Mouse (Mus musculus): ENCODE data around the gene Tox2. TPM values are rescaled to one million over a fixed set of nuclear protein-coding genes. Genes with fewer than 3 reads are reported as not detected.

The Tox2 gene
- polyA plus RNA-seq, 1 experiment from 2014 or later: 16.3 TPM

DNA sequence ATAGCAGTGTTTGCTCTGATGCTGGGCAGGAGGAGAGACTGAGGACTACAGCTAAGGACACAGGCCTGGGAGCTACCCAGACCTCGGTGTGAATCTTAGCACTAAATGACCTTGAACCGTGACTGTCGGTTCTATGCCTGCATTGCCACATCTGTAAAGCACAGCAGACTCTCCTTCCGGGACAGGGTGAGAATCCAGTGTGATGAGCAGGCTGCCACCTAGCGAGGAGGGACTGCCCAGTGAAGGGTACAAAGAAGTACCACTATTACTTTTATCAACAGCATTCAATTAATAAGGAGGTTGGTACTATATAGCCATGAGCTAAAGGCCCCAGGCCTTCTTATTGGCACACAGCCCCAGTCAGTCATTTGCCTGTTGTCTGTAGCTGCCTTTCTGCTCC, 98.7 kb downstream of the Tox2 start:
- Histone ChIP-seq H3K9me3 (no peaks in the 10 kb centered on the region), H3K4me3 (no peak overlapping the region), H3K27ac (replicated peaks) (no peak overlapping the region), H3K27me3 (replicated peaks; ENCODE audit: low read depth, poor library complexity, severe bottlenecking) (0 out of 2 replicates have a peak, but pooled peaks cover 9% of the 10 kb centered on the region), H3K36me3 (replicated peaks) (no peaks in the 10 kb centered on the region), H3K4me1 (peaks cover 31% of the 10 kb centered on the region)
- WGBS: 69% methylated on average over 5 of the region's 5 CpGs
- no peak for DNase-seq (ENCODE audit: low spot score)

DNA sequence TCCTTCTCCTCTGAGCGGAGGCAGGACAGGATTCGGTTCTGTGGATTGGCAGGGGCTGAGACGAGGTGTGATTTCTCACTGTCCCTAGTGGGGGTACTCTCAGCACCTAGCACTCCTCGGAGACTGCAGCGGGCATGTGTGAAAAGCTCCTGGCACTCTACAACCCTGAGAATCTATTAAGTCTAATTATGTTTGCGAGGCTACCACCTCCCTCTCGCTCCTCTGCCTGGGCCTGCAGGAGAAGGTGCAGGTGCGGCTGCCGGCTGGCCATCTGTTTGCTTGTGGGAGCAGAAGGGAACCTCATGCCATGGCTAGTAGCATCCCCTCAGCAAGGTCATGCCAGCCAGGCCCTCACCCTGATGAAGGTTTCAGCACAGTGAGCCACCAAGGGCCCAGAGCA, 100.1 kb downstream of the Tox2 start:
- no peaks in the 10 kb centered on the region for H3K36me3 ChIP-seq (replicated peaks)
- H3K4me1 ChIP-seq: peaks cover 24% of the 10 kb centered on the region
- 0 out of 2 replicates have a peak, but pooled peaks cover 9% of the 10 kb centered on the region for H3K27me3 ChIP-seq (replicated peaks; ENCODE audit: low read depth, poor library complexity, severe bottlenecking)
- no peak overlapping the region for H3K4me3 ChIP-seq
- 65% methylated on average over 9 of the region's 9 CpGs for WGBS
- H3K27ac ChIP-seq (replicated peaks): no peak overlapping the region
- no peaks in the 10 kb centered on the region for H3K9me3 ChIP-seq
- no peak for DNase-seq (ENCODE audit: low spot score)

DNA sequence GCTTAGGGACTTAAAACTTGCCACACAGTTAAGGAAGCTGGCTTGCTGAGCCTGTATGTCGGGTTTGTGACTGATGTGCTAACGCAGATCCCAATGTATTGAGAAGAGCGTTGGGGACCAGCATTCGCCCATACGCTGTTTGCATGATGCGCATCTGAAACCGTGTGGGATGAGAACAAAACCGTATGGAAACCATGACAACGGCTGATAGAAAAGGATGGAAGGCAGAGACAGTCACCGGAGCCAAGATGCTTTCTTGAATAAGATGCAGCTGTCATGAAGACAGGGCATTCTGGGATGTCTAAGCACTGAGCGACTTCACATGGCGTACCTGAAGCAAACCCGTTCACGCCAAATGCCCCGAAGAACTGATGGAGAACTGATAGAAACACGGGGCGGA, 106.5 kb downstream of the Tox2 start:
- Histone ChIP-seq H3K27ac (replicated peaks) (no peak overlapping the region), H3K4me3 (no peak overlapping the region), H3K4me1 (no peaks in the 10 kb centered on the region), H3K27me3 (replicated peaks; ENCODE audit: low read depth, poor library complexity, severe bottlenecking) (no peaks in the 10 kb centered on the region), H3K9me3 (no peaks in the 10 kb centered on the region), H3K36me3 (replicated peaks) (no peaks in the 10 kb centered on the region)
- no peak for DNase-seq (ENCODE audit: low spot score)
- 92% methylated on average over 17 of the region's 17 CpGs for WGBS

DNA sequence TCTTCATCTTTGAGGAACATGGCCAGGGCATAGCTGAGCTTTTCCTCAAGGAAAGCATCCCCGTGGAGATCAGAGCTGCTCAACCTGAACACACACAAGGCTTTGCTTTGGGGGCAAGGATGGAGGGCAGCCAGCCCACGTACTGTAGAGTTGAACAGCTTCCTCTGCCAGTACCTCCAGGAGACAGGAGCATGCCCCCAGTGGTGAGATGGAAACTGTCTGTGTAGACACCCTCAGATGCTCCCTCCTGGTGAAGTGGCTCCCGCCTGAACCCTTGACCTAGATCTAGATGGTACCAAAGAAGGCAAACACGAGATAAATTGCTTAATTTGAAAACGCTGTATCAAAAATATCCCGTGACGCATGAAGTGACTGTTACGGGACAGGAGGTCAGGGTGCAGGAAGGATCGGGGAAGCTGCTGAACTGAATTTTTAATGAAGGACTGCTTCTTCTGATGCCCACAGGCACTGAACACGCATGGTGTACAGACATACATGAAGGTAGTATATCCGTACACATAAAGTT, 107.3 kb downstream of the Tox2 start:
- H3K9me3 ChIP-seq: no peaks in the 10 kb centered on the region
- no peaks in the 10 kb centered on the region for H3K4me1 ChIP-seq
- no peaks in the 10 kb centered on the region for H3K27me3 ChIP-seq (replicated peaks; ENCODE audit: low read depth, poor library complexity, severe bottlenecking)
- no peak overlapping the region for H3K4me3 ChIP-seq
- 81% methylated on average over 11 of the region's 11 CpGs for WGBS
- no peaks in the 10 kb centered on the region for H3K36me3 ChIP-seq (replicated peaks)
- H3K27ac ChIP-seq (replicated peaks): no peak overlapping the region
- no peak for DNase-seq (ENCODE audit: low spot score)

DNA sequence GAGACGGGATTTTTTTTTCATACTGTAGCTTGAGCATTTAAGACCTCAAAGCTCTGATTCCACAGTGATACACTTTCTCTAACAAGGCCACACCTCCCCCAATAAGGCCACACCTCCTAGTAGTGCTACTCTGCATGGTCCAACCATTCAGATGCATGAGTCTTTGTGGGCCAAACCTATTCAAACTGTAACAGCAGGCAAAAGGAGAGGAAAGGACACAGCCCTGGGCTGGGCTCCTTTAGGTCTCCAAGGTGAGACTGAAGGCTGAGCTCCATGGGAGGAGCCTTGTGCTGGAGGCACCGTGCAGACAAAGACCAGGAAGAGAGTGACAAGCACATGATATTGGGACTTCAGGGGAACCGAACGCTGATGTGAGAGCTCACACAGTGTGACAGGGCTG, 114.4 kb downstream of the Tox2 start:
- H3K27ac ChIP-seq (replicated peaks): no peak overlapping the region
- peaks cover 5% of the 10 kb centered on the region; the same call in 1 of the 2 replicates for H3K27me3 ChIP-seq (replicated peaks; ENCODE audit: low read depth, poor library complexity, severe bottlenecking)
- no peak overlapping the region for H3K4me3 ChIP-seq
- DNase-seq (ENCODE audit: low spot score): no peak
- peaks cover 35% of the 10 kb centered on the region for H3K36me3 ChIP-seq (replicated peaks)
- 77% methylated on average over 4 of the region's 4 CpGs for WGBS
- no peaks in the 10 kb centered on the region for H3K9me3 ChIP-seq
- no peaks in the 10 kb centered on the region for H3K4me1 ChIP-seq

DNA sequence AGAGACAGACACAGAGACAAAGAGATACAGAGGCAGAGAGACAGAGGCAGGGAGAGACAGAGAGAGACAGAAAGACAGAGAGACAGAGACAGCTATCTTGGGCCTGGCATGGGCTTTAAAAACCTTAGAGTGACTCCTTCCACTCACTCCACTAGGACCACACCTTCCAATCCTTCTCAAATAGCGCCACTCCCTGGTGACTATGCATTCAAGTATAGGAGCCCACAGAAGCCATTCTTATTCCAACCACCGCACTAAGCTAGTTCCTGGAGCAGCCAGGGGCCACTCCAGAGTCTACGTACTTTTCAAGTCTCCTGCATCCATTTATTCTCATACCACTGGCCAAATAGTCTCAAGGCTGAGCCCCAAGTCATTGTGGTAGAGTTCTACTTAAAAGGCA, 115.9 kb downstream of the Tox2 start:
- peaks cover 10% of the 10 kb centered on the region; the same call in 1 of the 2 replicates for H3K27me3 ChIP-seq (replicated peaks; ENCODE audit: low read depth, poor library complexity, severe bottlenecking)
- H3K9me3 ChIP-seq: no peaks in the 10 kb centered on the region
- no peak overlapping the region for H3K4me3 ChIP-seq
- peaks cover 40% of the 10 kb centered on the region for H3K36me3 ChIP-seq (replicated peaks)
- 82% methylated on average over 3 of the region's 3 CpGs for WGBS
- H3K4me1 ChIP-seq: peaks cover 6% of the 10 kb centered on the region
- H3K27ac ChIP-seq (replicated peaks): no peak overlapping the region
- DNase-seq (ENCODE audit: low spot score): no peak

DNA sequence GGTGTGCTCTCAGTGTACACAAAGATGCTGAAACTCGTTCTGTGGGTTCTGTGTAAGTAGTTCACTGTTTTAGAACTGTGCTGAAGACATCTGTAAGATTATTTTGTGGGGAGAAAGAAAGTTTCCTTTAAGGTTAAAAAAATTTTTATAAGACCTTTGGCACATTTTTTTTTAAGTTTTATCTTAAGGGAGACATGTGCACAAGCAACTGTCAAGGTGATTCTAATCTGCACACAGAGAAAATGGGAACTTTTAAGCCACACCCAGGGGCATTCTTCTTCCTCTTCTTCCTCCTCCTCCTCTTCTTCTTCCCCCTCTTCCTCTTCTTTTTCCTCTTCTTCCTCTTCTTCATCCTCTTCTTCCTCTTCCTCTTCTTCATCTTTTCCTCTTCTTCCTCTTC, 120.2 kb downstream of the Tox2 start:
- no peak overlapping the region for H3K27ac ChIP-seq (replicated peaks)
- peaks cover 6% of the 10 kb centered on the region for H3K4me1 ChIP-seq
- no peaks in the 10 kb centered on the region for H3K9me3 ChIP-seq
- H3K27me3 ChIP-seq (replicated peaks; ENCODE audit: low read depth, poor library complexity, severe bottlenecking): peaks cover 10% of the 10 kb centered on the region; the same call in 1 of the 2 replicates
- 44% methylated on average over 1 of the region's 1 CpGs for WGBS
- no peak for DNase-seq (ENCODE audit: low spot score)
- peaks cover 28% of the 10 kb centered on the region for H3K36me3 ChIP-seq (replicated peaks)
- no peak overlapping the region for H3K4me3 ChIP-seq

DNA sequence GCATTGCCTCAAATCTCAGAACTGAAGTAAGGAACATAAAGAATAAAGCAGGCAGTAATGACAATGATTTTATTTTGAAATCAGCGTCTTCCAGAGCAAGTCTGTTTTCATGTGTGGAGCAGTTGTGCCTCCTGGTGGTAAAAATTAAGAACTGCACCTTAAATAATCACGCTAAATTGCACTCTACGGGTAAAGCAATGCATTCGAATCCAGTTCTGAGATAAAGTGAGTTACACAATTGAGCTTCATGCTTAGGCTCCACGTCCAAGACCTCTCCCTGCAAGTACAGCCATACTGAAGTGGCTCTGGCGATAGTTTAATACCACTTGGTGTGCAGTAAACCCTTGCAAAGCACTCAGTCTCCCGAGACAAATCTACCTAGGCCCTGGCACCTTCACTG, 127.8 kb downstream of the Tox2 start:
- Histone ChIP-seq H3K36me3 (replicated peaks) (no peaks in the 10 kb centered on the region; the same call in 1 of the 2 replicates), H3K27me3 (replicated peaks; ENCODE audit: low read depth, poor library complexity, severe bottlenecking) (peaks cover 10% of the 10 kb centered on the region), H3K9me3 (no peaks in the 10 kb centered on the region), H3K4me1 (peaks cover 5% of the 10 kb centered on the region; the same call in 1 of the 2 replicates), H3K27ac (replicated peaks) (no peak overlapping the region), H3K4me3 (no peak overlapping the region)
- DNase-seq (ENCODE audit: low spot score): peak; percentile 28
- 26% methylated on average over 7 of the region's 7 CpGs for WGBS

DNA sequence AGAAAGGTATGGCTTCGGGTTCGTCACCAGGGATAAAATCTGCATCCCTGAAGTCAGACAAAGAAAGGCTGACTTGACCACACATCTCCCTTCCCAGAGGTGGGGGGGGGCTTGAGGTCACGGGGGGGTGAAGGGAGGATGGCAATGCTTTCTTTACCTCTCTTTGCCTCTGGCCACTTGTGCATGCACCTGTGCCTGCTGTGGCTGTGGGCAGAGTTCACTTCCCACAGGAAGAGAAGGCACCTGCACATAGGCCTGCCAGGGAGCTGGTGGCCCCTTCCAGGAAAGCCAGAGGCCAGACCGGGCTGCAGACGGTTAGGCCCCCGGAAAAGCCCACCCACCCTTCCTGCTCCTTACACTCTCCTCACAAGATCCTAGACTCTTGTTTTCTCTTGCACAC, 128.5 kb downstream of the Tox2 start:
- DNase-seq (ENCODE audit: low spot score): no peak
- 88% methylated on average over 6 of the region's 6 CpGs for WGBS
- Histone ChIP-seq H3K36me3 (replicated peaks) (no peaks in the 10 kb centered on the region; the same call in 1 of the 2 replicates), H3K4me1 (peaks cover 5% of the 10 kb centered on the region; the same call in 1 of the 2 replicates), H3K27me3 (replicated peaks; ENCODE audit: low read depth, poor library complexity, severe bottlenecking) (peaks cover 17% of the 10 kb centered on the region), H3K27ac (replicated peaks) (no peak overlapping the region), H3K9me3 (no peaks in the 10 kb centered on the region), H3K4me3 (no peak overlapping the region)

DNA sequence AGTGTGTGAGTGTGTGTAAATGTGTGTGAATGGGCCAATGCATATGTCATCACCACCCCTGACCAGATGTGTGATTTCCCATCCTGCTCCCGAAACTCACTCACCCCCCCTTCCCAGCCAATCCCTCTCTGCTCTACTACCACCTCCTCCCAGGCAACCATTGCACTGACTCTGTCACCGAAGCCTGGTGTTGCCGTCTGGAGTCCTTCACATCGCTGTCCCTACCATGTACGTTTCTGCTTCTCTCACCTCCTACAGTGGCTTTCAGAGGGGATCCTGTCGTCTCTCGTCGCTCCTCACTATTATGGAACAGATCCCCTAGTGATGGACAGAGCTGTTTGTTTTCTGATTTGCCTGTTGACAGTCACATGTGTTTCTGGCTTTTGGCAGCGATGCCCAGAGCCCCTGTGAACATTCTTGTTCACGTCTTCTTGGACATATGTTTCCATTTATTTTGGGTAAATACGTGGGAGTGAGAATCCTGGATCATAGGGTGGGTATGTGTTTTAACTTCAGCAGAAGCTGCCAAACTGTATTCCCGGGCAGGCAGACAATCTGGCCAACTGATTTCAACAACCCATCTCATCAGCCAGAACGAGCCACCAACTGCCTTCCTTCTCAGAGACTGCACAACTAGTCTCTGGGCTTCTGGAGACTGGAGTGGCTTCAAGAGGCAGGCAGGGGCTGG, 129.6 kb downstream of the Tox2 start:
- DNase-seq (ENCODE audit: low spot score): no peak
- H3K27me3 ChIP-seq (replicated peaks; ENCODE audit: low read depth, poor library complexity, severe bottlenecking): peaks cover 28% of the 10 kb centered on the region
- no peaks in the 10 kb centered on the region for H3K9me3 ChIP-seq
- peaks cover 5% of the 10 kb centered on the region; the same call in 1 of the 2 replicates for H3K4me1 ChIP-seq
- 71% methylated on average over 13 of the region's 13 CpGs for WGBS
- no peak overlapping the region for H3K27ac ChIP-seq (replicated peaks)
- no peaks in the 10 kb centered on the region for H3K36me3 ChIP-seq (replicated peaks)
- H3K4me3 ChIP-seq: no peak overlapping the region

DNA sequence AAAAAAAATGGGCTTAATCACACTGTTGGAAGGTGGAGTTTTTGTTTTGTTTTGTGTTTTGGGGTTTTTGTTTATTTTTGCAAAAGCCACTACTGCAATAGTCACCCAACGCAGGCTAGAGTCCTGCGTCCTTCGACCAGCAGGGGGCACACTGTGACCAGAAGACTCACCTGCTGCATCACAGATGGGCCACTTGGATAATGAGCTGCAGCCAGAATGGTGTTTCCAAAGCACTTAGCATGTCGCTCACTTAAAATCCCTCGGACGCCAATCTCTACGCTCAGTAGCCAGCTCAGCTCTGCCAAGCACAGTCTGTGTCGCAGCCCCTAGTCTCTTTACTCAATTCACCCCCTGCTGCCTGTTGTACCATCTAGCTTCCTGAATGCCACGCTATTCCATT, 137.3 kb downstream of the Tox2 start:
- no peaks in the 10 kb centered on the region for H3K9me3 ChIP-seq
- no peak overlapping the region for H3K4me3 ChIP-seq
- peak; percentile 83 for DNase-seq (ENCODE audit: low spot score)
- 26% methylated on average over 9 of the region's 9 CpGs for WGBS
- H3K36me3 ChIP-seq (replicated peaks): no peaks in the 10 kb centered on the region
- no peak overlapping the region for H3K27ac ChIP-seq (replicated peaks)
- H3K4me1 ChIP-seq: peaks cover 12% of the 10 kb centered on the region
- peaks cover 62% of the 10 kb centered on the region for H3K27me3 ChIP-seq (replicated peaks; ENCODE audit: low read depth, poor library complexity, severe bottlenecking)

DNA sequence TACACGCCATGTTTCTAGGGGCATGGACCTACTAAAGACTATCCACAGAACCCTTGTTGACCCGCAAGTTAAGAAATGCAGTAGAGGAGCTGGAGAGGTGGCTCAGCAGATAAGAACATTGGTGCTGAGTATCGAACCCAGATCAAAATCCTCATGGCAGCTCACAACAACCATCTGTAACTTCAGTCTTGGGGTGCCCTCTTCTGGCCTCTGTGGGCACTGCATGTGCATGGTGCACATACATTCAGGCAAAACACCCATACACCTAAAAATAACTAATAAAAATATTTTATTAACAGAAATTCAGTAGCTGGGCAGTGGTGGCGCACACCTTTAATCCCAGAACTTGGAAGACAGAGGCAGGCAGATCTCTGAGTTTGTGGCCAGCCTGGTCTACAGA, 140.7 kb downstream of the Tox2 start:
- Histone ChIP-seq H3K27ac (replicated peaks) (no peak overlapping the region), H3K27me3 (replicated peaks; ENCODE audit: low read depth, poor library complexity, severe bottlenecking) (peaks cover 30% of the 10 kb centered on the region), H3K9me3 (no peaks in the 10 kb centered on the region), H3K4me3 (no peak overlapping the region), H3K4me1 (peaks cover 12% of the 10 kb centered on the region), H3K36me3 (replicated peaks) (no peaks in the 10 kb centered on the region)
- peak; percentile 53 for DNase-seq (ENCODE audit: low spot score)
- 84% methylated on average over 4 of the region's 4 CpGs for WGBS

DNA sequence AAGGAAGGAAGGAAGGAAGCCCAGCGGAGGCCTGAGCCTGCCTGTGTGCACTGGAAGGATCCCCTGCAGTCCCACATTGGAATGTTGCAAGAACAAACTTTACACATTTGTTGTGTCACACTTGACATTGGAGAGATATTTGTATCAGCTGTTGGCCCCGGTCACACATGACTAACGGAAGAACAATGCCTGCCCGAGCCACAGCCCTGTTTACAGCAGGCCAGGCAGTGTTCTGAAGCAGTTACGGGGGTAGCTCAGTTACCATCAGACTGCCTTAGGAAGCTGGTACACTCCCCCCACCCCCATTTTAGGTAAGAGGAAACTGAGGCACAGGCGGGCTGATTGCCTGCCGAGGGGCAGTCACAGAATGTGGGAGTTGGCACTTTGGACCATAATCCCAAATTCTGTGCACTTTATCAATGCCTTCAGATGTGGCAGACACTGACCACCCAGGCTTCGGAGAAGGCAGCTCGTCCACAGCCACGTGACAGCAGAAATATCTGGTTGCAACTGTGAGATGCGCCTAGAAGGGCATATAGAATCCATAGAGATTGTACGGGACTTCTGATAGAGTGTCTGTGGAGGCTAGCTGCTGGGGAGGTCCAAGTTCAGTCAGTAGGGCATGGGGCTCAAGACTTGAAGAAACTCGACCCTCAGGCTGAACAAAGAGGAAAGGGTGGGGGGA, 142.2 kb downstream of the Tox2 start:
- WGBS: 83% methylated on average over 13 of the region's 13 CpGs
- Histone ChIP-seq H3K4me3 (no peak overlapping the region), H3K27ac (replicated peaks) (no peak overlapping the region), H3K9me3 (no peaks in the 10 kb centered on the region), H3K4me1 (0 out of 2 replicates have a peak, but pooled peaks cover 3% of the 10 kb centered on the region), H3K27me3 (replicated peaks; ENCODE audit: low read depth, poor library complexity, severe bottlenecking) (peaks cover 16% of the 10 kb centered on the region), H3K36me3 (replicated peaks) (no peaks in the 10 kb centered on the region)
- DNase-seq (ENCODE audit: low spot score): no peak

Measured in embryonic facial prominence, embryonic 10.5 days (tissue).